Mouse (Mus musculus) testis, adult 2 months (tissue): ENCODE data around the gene Hist2h2aa1.
A peak's percentile ranks its signal among the peaks of the same experiment; 100 is the strongest.

Experiments
- CTCF ChIP-seq: fragments of 200-500 bp; IDR thresholded peaks from 2 replicates; pipeline ENCODE4 v1.5.1; 2012; ENCODE audit warnings: low read depth, mild to moderate bottlenecking, inconsistent platforms, low read length, moderate library complexity; ENCODE audit not compliant: control insufficient read depth, insufficient read depth, insufficient replicate concordance
- POLR2A ChIP-seq: fragments of 200-500 bp; IDR thresholded peaks from 2 replicates; pipeline ENCODE4 v1.6.1; 2012; ENCODE audit warnings: low read depth, mild to moderate bottlenecking, inconsistent platforms, low read length, moderate library complexity; ENCODE audit not compliant: control insufficient read depth

DNA sequence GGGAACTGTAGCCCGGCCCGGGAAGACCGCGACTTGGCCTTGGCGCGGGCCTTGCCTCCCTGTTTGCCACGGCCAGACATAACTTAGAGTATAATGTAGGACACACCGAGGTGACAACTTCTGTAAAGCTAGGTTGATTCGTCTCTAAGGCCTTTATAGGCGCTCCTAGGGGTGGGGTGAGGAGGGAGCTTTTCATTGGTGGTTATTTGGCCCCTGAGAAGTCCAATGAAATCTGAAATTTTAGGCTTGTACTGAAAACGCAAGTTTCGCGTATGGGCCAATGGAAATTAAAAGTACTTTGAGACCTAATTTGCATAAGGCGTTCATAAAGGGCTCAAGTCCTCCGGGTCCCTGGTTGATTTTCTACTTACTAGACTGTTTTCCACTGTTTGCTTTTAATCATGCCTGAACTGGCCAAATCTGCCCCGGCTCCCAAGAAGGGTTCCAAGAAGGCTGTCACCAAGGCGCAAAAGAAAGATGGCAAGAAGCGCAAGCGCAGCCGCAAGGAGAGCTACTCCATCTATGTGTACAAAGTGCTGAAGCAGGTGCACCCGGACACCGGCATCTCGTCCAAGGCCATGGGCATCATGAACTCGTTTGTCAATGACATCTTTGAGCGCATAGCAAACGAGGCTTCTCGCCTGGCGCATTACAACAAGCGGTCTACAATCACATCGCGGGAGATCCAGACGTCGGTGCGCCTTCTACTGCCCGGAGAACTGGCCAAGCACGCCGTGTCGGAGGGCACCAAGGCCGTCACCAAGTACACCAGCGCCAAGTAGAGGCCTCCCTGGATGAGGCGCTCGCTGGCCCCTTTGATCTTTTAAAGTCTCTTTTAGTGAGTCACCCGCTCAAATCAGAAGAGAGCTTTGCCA is 24.3 kb upstream of the Hist2h2aa1 start, which contains the start of the genes Hist2h2ac and Hist2h2be:
- 0 out of 2 replicates have a peak, but pooled peaks have one; percentile 54 for TF ChIP-seq POLR2A
- no peak for TF ChIP-seq CTCF
